Mouse (Mus musculus) mature B cell (primary cell): ENCODE data around the gene Rab11fip3.

Source experiments
- in situ Hi-C: fragments of 300-500 bp; cut with MboI; formaldehyde crosslinking; loops from 2 replicates; pipeline ENCODE4 v1.14.3; 2019

Rab11fip3 gene

DNA sequence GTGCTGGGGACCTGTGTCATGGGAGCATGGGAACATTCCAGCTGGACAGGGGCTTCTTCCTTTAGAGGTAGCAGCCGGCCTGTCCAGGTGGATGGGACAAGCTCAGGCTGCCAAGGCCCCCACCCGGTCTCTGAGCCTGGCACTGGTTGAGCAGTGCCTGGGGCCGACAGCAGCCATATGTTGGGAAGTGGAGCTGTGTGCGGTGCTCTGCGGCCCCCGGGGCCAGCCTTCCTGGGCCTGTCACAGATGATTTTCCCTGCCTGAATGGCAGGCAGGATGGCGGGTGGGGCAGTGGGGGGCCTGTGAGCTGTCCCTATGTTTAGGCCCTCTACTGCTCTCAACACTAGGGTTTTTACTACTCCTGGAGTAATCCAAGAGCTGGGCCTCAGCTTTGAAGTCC, 113.2 kb downstream of the Rab11fip3 start:
- in situ Hi-C loops = no loop called here

DNA sequence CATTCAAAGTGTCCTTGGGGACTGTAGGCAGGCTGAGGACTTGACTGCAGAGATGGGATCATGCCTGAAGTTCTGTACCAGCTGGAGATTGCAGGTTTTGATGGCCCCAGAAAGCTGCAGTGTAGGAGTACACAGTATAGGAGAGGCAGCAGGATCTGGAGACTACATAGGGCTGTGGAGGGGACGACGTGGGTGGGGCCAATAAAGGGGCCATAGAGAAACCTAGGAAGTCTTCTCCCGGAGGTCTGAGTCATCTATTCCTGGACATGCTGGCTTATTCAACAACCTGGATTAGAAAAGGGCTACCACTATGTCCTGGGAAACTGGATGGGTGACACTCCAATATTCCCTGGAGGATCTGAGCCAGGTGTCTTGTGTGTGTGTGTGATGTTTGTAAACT, 113.6 kb downstream of the Rab11fip3 start:
- in situ Hi-C loops = no loop called here

DNA sequence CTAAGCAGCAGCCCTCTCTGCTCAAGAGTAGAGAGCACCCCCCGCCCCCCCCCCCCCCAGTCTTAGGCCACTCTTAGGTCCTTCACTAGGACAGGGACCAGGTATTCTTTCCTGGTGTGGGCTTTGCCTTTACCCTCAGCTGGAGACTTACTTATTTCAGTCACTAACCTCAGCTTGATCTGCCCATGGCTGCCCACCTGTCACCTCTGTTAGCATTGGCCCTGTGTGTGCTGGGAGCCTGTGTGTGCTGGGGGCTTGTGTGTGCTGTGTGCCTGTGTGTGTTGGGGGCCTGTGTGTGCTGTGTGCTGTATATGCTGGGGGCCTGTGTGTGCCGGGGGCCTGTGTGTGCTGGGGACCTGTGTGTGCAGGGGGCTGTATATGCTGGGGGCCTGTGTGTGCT, 114.7 kb downstream of the Rab11fip3 start:
- in situ Hi-C loops = no loop called here

GRCm38 (mm10) chr17:25953161-25953560, 116.2 kb downstream of the Rab11fip3 start:
- in situ Hi-C loops = no loop called here

DNA sequence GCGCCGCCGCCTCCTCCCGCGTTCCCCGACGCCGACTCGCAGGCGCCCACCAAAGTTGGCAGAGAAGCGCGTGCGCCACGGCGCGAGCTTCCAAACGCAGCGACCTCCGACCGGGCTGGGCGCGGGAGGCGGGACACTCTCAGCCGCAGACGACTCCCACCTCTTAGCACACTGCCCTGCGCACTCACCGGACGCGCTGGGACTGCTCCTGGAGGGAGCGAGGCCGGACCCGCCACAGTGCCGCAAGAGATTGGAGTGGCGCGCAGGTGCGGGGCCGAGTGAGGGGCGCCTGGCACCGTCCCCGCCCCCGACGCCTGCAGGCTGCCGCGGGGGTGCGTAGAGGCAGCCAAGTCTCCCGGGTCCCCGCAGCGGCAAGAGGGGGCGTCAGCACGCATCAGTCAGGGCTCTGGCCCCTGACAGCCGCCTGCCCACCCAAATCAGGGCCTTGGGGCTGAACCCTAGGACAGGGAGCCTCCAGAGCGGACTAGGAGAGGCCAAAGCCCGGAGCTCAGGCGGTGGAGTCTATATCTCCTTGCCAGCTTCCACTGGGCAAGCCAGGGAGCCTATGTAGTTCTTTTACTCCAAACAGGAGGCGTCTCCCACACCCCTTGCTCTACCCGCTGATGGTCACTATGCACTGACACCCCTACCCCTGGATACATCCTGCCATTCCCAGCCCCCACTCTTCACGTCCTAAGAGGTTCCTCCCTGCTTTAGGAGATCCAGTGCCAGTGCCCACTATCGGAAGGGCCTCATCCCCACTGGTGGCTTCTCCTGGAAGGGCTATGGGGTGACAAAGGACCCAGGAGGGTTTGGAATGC, 117.3 kb downstream of the Rab11fip3 start, which contains the start of gene A930017K11Rik:
Gene A930017K11Rik (minus strand): TSS at position 763 of the 821 bp plus-strand sequence.
- in situ Hi-C loops = no loop called here

DNA sequence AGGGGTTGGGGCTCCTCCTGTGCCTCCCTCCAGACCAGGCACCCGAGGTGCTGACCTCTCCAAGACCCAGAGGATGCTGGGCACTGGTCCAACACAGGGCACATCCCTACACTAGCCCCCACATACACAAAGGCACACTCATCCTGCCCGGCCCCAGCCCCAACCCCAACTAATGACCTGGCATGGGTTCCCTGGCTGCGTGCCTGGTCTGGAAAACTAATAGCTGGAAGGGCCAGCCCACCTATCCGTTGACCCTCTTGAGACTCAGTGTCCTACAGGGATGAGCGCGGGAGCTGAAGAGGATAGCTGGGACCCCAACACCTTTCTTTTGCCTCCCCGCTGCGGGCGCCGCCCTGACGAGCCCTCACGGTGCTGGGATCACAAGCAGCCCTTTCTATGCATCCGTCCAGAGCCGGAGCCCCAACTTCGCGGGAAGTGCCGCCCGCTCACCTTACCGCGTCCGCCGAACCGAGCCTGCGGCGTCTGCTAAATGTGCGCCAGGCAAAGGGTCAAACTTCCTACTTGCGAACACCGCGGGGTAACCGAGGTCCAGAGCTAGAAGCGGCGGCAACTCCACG, 118.0 kb downstream of the Rab11fip3 start:
- in situ Hi-C loops = no loop called here

GRCm38 (mm10) chr17:25950706-25951105, 118.6 kb downstream of the Rab11fip3 start:
- in situ Hi-C loops = no loop called here

- in situ Hi-C loops = no loop called here
These were observed 119.4 kb downstream of the Rab11fip3 start for GRCm38 (mm10) chr17:25949981-25950380.

DNA sequence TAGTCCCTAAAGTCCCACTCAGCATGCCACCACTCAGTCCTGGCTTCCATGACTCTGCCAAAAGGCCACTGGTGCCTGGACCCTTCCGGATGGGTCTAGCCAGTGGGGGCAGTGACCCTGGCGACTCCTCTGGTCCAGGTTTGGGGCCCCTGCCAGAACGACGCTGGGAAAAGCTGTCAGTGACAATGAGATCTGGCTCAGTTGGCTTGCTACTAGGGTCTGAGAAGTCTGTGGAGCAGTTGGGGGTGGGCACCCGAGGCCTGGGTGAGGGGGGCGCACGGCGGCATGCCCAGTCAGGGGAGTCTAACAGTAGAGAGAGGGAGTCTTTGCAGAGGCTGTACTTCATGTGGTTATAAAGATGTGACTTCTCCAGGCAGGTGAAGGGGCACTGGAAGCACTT, 121.3 kb downstream of the Rab11fip3 start:
- in situ Hi-C loops = no loop called here

- in situ Hi-C loops = no loop called here
These were observed 121.8 kb downstream of the Rab11fip3 start for GRCm38 (mm10) chr17:25947576-25947975.

- in situ Hi-C loops = no loop called here
These were observed 122.5 kb downstream of the Rab11fip3 start for GRCm38 (mm10) chr17:25946891-25947290.

- in situ Hi-C loops = no loop called here
These were observed 123.0 kb downstream of the Rab11fip3 start for GRCm38 (mm10) chr17:25946349-25946748.

DNA sequence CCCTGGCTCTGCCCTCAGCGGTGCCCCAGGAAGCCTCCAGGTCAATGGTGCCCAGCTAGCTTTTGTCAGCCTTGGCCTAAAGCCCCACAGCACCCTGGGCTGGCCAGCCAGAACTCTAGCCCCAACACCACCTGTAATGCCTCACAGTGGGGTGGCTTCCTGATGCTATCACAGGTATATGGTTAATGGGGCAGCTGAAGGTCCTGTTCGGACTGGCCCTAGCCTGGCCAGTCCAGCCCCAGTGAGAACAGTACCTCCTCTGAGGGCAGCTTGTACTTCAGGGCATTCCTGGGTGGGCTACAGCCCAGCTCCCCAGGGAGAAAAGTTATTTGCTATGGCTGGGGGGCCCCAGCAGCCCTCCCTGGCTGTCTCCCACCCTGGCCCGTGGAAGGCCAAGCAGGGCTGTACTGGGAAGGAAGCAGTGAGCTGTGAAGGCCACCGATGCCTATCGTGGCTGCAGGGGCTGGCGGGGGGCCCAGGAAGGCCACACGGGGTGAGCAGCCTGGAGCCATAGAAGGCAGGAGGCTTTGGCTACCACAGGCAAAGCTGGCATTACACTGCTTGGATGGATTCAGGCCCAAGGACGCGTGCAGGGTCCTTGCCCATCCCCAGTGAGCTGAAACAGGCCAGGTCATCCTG, 123.7 kb downstream of the Rab11fip3 start:
- in situ Hi-C loops = no loop called here

DNA sequence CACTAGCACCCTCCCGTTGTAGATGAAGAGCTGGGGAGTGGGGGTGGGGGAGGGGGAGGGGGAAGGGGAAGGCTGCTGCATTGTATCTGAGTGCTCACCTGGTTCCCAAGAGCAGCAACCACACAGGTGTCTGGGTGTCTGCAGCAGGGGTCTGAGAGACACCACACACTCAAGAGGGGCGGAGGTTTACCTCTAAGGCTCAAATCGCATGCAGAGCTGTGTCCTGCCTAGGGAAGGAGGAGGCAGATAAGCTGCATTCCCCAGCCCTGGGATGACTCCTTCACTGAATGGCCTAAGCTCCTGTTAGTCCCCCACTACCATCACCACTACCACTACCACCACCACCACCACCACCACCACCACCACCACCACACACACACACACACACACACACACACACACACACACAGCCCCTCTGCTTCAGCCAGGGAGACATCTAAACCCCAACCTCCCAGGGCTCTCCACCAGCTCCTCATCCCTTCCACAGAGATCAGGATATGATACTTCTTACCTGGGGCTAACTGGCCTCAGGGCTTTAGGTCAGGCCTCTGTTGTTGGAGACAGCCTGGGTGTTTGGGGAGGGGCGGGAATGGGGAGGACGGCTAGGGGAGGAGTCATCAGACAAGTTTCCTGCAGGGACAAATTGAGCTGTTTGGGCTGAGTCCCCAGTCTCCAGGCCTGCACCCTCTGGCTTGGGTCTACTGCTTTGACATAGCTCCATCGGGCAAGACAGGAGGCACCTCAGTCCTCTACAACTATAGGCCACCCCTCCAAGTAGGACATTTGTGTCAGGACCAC, 124.8 kb downstream of the Rab11fip3 start, which contains the start of the genes Pigq and Nhlrc4:
Gene Pigq (minus strand): TSS at position 571 of the 798 bp plus-strand sequence.
Gene Nhlrc4 (minus strand): TSS at position 596 of the 798 bp plus-strand sequence.
- in situ Hi-C loops = no loop called here

GRCm38 (mm10) chr17:25943769-25944168, 125.6 kb downstream of the Rab11fip3 start:
- in situ Hi-C loops = no loop called here

DNA sequence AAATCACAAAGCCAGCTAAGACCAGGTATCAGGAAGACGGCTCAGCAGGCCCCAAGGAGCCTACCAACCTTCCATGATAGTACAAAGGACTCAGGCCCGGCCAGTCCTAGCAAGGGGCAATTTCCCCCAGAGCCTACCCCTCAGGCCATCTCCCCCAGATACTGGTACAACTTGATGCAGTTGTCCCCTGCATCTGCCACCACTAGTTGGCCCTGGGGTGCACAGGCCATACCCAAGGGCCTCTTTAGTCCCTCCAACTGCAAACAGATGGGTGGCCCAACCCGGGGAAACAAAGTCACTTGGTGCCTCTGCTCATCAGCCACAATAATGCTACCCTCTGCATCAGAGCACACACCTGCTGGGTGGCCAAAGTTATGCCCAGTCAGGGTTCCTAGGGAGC, 126.1 kb downstream of the Rab11fip3 start:
- in situ Hi-C loops = no loop called here

GRCm38 (mm10) chr17:25942597-25943151, 126.7 kb downstream of the Rab11fip3 start:
- in situ Hi-C loops = no loop called here

GRCm38 (mm10) chr17:25941511-25942241, 127.7 kb downstream of the Rab11fip3 start:
- in situ Hi-C loops = no loop called here
